Mouse (Mus musculus) liver, postnatal 0 days (tissue): Measurements from ENCODE around the gene Flt1.

Experiments
- CTCF ChIP-seq: sonication (generic); IDR thresholded peaks from 2 replicates; pipeline ENCODE4 v1.5.1; 2016; ENCODE audit warnings: antibody characterized with exemption, low read depth
- EP300 ChIP-seq: IDR thresholded peaks from 2 replicates; pipeline ENCODE4 v1.6.1; 2016; ENCODE audit warnings: antibody characterized with exemption, low read depth, mild to moderate bottlenecking

DNA sequence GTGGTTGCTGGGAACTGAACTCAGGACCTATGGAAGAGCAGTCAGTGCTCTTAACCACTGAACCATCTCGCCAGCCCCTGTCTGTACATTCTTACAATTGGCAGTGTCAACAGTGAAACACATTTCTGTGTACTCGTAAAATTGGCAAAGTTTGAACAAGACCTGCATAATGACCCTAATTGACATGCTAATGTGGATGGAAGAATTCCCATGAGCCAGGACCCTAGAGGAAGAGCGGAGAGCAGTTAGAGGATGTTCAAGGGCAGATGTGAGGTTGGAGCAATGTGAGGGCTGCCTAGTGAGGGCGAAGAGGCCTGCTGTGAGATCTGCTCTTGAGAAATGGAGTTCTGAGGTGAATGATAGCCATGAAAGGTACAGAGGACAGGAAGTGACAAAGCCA lies 38.2 kb upstream of the Flt1 start:
- TF ChIP-seq CTCF: no peak
- no peak for TF ChIP-seq EP300
